Mouse (Mus musculus): ENCODE data around the gene Ppp1r1b. TPM values are rescaled to one million over a fixed set of nuclear protein-coding genes. Genes with fewer than 3 reads are reported as not detected.

Ppp1r1b gene
- polyA plus RNA-seq, 1 experiment from 2014 or later, result 52.2 TPM

DNA sequence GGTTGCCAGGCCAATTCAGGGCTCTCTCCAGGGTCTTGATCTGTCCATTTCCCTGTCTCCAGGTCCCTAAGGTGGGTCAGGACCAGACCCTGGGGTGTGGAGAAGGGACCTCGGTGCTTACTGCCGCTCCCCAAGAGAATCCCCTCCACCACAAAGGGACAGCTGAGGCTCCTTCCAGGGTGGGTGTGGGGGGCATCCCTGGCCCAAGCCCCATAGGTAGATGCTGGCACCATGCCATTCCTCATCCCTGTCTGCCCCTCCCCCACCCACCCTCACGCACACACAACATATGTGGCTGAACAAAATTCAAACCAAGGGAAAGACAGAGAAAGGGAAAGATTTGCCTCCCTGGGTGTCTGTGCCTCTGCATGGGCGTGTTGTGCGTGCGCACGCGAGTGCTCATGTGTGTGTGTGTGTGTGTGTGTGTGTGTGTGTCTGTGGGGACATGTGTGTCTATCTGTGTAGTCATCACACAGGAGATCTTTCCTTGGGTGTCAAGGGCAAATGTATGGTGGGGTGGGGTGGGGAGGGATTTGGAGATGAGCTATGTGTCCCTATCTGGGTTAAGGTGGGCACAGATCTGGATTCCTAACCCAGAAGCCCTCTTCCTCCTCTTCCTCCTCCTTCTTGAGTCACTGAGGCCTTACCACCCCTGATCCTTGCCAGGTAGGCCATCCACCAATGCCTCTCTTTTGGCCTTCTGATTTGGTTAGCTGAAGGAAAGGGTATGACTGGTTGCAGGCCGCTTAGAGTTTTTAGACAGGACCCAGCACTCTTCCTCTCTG is 18.1 kb upstream of the Ppp1r1b start:
- WGBS, result 33% methylated on average over 9 of the region's 9 CpGs
- H3K4me2 ChIP-seq (replicated peaks), result no peak overlapping the region
- H3K36me3 ChIP-seq, result no peaks in the 10 kb centered on the region
- H3K4me3 ChIP-seq (replicated peaks), result no peak overlapping the region
- H3K27ac ChIP-seq, result no peak overlapping the region
- H3K9me3 ChIP-seq, result no peaks in the 10 kb centered on the region
- no peak for ATAC-seq
- H3K9ac ChIP-seq, result no peak overlapping the region
- H3K27me3 ChIP-seq (replicated peaks), result peaks cover 96% of the 10 kb centered on the region
- H3K4me1 ChIP-seq (replicated peaks), result peaks cover 31% of the 10 kb centered on the region

DNA sequence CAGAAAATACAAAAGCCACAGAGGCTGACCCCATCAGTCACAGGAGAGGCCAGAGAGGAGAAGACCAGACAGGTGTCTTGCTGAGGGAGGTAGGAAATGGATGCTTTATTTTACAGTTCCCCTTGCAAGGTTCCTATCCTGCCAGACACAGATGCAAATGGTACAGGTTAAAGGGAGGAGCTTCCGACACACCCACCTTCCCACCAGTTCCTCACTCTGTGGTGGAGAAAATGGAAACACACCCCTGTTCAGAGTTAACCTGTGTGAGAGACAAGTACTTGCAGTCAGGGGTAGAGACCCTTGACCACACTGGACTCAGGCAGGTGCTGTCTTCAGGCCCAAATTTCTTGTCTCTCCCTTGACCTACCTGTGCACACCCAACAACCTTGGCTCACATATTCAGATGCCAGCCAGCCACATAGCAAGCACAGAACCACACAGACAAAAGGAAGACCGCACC is 17.4 kb upstream of the Ppp1r1b start:
- no peak overlapping the region for H3K9ac ChIP-seq
- H3K36me3 ChIP-seq, result no peaks in the 10 kb centered on the region
- no peak overlapping the region for H3K4me2 ChIP-seq (replicated peaks)
- peaks cover 96% of the 10 kb centered on the region for H3K27me3 ChIP-seq (replicated peaks)
- peaks cover 31% of the 10 kb centered on the region for H3K4me1 ChIP-seq (replicated peaks)
- no peak overlapping the region for H3K27ac ChIP-seq
- WGBS, result 45% methylated on average over 2 of the region's 2 CpGs
- no peak overlapping the region for H3K4me3 ChIP-seq (replicated peaks)
- H3K9me3 ChIP-seq, result no peaks in the 10 kb centered on the region
- no peak for ATAC-seq

DNA sequence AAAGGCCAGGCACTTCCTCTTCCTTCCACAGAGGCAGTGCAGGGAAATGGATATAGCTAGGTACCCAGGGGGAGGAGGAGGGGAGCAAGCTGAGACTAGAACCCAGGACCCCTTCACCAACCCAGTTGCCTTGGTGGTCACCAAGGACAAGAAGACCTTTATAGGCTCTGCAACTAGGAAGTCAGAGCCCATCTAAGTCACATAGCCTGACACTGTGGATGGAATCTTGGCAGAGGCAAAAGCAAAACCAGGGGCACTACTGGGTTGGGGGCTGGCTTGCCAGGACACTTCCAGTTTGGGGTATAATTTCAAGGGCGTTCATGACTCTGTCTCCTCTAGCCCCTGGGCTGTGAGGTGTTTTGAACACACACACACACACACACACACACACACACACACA is 16.8 kb upstream of the Ppp1r1b start:
- 71% methylated on average over 1 of the region's 1 CpGs for WGBS
- Histone ChIP-seq H3K9ac (no peak overlapping the region), H3K36me3 (no peaks in the 10 kb centered on the region), H3K4me2 (replicated peaks) (no peak overlapping the region), H3K9me3 (no peaks in the 10 kb centered on the region), H3K4me1 (replicated peaks) (peaks cover 31% of the 10 kb centered on the region), H3K27ac (no peak overlapping the region), H3K27me3 (replicated peaks) (peaks cover 98% of the 10 kb centered on the region), H3K4me3 (replicated peaks) (no peak overlapping the region)
- ATAC-seq, result no peak

DNA sequence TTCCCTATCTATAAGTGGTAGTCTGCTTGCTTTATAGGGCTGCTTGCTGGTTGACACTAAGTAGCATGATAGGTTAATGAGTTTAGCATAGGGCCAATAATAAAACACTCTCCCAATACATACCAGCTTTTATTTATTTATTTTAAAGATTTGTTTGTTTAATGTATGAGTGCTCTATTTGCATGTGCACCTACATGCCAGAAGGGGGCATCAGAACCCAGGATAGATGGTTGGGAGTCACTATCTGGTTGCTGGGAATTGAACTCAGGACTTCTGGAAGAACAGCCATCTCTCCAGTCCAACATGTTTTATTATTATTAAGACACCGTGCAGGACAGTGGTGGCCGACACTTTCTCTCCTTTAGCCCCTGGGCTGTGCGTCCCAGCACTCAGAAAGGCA is 16.0 kb upstream of the Ppp1r1b start:
- WGBS, result 84% methylated on average over 3 of the region's 3 CpGs
- no peak for ATAC-seq
- Histone ChIP-seq H3K9ac (no peak overlapping the region), H3K4me2 (replicated peaks) (no peak overlapping the region), H3K27ac (no peak overlapping the region), H3K4me1 (replicated peaks) (peaks cover 26% of the 10 kb centered on the region), H3K9me3 (no peaks in the 10 kb centered on the region), H3K27me3 (replicated peaks) (peaks cover 98% of the 10 kb centered on the region), H3K4me3 (replicated peaks) (no peak overlapping the region), H3K36me3 (no peaks in the 10 kb centered on the region)

DNA sequence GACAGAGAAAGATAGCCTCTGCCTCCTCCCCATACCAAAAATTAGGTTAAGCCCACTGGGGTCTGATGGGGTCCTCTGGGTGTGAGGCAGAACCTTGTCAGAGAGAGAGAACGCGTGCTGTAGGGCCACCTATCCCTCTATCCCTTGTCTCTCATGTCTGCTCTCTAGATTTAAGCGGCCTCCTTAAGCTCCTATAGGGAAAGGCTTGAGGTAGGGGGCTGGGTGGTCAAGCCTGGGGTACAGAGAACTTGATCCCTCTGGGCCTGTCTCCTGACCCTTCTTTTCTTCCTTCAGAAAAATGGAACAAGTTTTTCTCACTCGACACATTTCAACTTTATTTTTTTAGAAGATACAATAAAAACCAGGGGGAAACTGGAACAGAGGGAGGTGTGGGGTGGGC is 15.4 kb upstream of the Ppp1r1b start:
- Histone ChIP-seq H3K36me3 (no peaks in the 10 kb centered on the region), H3K27ac (no peak overlapping the region), H3K4me2 (replicated peaks) (no peak overlapping the region), H3K9ac (no peak overlapping the region), H3K4me1 (replicated peaks) (peaks cover 19% of the 10 kb centered on the region), H3K27me3 (replicated peaks) (peaks cover 98% of the 10 kb centered on the region), H3K4me3 (replicated peaks) (no peak overlapping the region), H3K9me3 (no peaks in the 10 kb centered on the region)
- WGBS, result 73% methylated on average over 4 of the region's 4 CpGs
- no peak for ATAC-seq

DNA sequence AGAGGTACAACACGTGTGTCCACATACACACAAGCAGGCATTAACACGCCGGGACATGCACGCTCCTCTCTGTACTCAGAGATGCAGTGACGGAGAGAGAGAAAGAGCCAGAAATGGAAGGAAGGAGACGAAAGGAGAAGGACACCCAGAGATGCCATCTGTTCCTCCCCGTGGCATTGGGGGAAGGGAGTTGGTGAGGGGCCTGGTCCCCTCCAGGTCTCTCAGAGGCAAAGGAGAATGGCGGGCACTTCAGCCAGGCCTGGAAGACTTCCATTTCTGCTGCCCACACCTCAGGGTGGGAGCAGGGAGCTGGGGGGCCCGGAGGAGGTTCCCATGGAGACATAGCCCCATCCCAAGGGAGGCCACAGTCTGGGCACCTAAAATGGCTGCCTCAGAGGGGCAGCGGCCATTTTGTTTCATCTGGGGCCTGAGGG is 14.9 kb upstream of the Ppp1r1b start:
- H3K9me3 ChIP-seq, result no peaks in the 10 kb centered on the region
- peaks cover 16% of the 10 kb centered on the region for H3K4me1 ChIP-seq (replicated peaks)
- H3K27me3 ChIP-seq (replicated peaks), result peaks cover 98% of the 10 kb centered on the region
- no peak for ATAC-seq
- 74% methylated on average over 10 of the region's 10 CpGs for WGBS
- H3K4me3 ChIP-seq (replicated peaks), result no peak overlapping the region
- no peak overlapping the region for H3K4me2 ChIP-seq (replicated peaks)
- H3K9ac ChIP-seq, result no peak overlapping the region
- no peak overlapping the region for H3K27ac ChIP-seq
- H3K36me3 ChIP-seq, result no peaks in the 10 kb centered on the region

DNA sequence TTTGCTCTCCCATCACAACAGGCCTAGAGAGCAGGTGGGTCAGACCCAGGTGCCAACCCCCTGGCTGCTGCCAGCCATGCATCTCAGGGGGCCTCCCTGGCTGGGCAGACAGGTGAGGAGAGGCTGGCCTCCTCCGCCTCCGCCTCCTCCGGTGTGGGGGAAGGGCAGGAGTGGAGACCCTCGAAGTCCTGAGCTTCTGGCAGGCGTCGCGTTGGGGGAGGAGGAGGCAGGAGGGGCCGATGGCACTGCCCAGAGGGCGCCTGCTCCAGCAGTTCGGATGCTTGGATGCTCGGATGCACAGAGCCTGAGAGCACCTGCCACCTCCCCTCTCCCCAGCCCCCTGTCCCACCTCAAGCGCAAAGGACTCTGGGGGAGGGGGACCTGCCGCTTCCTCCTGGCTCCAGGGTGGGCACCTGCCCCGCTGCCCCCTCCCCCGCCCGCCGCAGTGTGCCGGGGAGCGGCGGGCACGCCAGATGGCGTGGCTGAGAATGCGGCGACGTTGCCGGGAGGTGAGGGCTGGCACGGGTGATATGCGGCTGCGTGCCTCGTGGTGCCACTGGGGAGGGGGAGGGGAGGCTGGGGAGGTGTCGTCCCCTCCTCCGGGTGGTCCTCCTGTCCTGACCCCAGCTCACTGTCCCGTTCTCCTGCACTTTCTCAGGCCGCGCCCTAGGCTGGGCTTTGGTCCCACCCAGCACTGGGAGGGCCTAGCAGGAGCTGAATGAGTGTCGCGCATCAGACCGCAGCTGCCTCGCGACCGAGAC is 14.0 kb upstream of the Ppp1r1b start:
- 1% methylated on average over 38 of the region's 41 CpGs for WGBS
- Histone ChIP-seq H3K36me3 (no peaks in the 10 kb centered on the region), H3K27me3 (replicated peaks) (peaks cover 98% of the 10 kb centered on the region), H3K4me2 (replicated peaks) (peak overlapping the region; percentile 54), H3K9ac (no peak overlapping the region), H3K4me1 (replicated peaks) (peaks cover 18% of the 10 kb centered on the region), H3K9me3 (no peaks in the 10 kb centered on the region), H3K4me3 (replicated peaks) (peak overlapping the region; percentile 17; the same call in 1 of the 2 replicates), H3K27ac (no peak overlapping the region)
- no peak for ATAC-seq

DNA sequence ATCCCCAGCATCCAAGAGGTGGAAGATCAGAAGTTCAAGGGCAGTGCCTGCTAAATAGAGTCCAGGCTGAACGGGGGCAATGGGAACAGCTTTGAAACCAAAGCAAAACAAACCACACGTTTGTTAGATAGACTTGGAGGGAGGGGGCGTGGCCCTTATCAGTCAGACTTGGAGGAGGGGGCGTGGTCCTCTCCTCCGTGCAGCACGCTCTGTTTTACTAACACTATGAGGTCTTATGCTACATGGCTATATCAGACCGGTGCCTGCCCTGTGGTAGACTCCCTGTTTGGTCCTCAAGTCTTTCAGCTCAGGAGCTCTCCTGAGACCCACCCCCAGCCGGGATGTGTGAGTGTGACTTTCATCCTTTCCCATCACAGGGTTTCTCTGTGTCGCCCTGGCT is 13.0 kb upstream of the Ppp1r1b start:
- Histone ChIP-seq H3K9ac (no peak overlapping the region), H3K9me3 (no peaks in the 10 kb centered on the region), H3K27me3 (replicated peaks) (peaks cover 98% of the 10 kb centered on the region), H3K4me2 (replicated peaks) (no peak overlapping the region), H3K4me1 (replicated peaks) (peaks cover 24% of the 10 kb centered on the region), H3K27ac (no peak overlapping the region), H3K4me3 (replicated peaks) (no peak overlapping the region), H3K36me3 (no peaks in the 10 kb centered on the region)
- no peak for ATAC-seq
- 9% methylated on average over 9 of the region's 9 CpGs for WGBS

DNA sequence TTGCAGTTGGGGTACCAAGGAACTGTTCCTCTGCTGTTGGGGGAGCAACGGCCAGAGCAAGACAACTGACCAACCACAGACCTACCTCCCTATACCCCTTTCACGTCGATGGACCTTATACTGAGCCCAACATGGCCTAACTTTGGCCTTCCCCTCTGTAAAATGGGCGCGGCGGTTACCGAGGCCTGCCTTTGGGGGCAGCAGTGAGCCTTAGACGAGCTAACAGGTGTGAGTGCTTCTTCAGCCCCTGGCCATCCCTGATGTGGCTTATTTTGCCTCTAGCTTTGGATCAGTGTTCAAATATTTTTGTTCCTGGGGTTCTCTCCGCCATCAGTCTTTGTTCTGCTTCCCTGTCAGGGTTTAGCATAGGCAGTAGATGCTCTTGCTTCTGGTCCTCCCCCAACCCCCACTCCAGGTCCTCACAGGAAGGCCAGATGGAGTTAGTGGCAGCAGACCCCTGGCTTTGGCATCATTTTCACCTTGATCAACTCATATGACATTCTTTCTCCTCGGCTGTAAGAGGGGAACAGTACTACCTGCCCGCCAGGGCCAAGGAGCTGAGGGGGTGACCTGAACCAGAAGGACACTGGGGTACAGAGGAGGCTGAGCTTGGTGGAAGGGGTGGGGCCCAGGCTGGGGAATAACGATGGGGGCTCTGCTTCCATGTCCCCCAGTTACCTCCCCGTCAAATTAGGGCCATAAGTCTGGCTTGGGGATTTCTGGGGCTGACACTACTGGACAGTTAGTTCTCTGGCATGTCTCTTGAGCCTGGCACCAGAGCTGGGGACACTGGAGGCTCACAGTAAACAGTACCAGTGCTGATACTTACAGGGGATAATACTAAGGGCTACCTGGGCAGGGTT is 11.7 kb upstream of the Ppp1r1b start:
- Histone ChIP-seq H3K27ac (no peak overlapping the region), H3K36me3 (no peaks in the 10 kb centered on the region), H3K9ac (no peak overlapping the region), H3K4me3 (replicated peaks) (no peak overlapping the region), H3K9me3 (no peaks in the 10 kb centered on the region), H3K27me3 (replicated peaks) (peaks cover 93% of the 10 kb centered on the region), H3K4me1 (replicated peaks) (peaks cover 24% of the 10 kb centered on the region), H3K4me2 (replicated peaks) (no peak overlapping the region)
- ATAC-seq, result no peak
- WGBS, result 15% methylated on average over 13 of the region's 13 CpGs

DNA sequence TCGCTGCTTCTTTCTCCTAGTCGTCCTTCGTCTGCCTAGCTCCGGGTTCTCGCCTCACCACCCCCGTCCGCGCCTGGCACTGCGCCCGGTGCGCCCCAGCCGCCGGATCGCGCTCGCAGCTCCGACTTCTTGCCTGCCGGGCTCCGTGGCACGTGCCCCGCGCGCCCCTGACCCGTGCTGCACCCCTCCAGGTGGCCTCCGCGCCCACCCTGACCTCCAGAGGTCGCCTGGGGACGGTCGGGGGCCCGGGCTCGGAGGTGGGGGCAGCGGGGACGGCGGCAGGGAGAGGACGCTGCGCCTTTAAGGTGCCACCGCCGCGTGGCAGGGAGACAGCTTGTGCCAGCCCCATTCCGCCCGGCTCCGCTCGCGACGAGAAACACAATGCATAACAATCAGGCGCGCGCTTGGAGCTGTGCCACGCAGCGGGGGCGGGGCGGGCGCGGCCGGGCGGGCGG is 9.7 kb upstream of the Ppp1r1b start:
- Histone ChIP-seq H3K4me3 (replicated peaks) (peak overlapping the region; percentile 52), H3K27ac (no peak overlapping the region), H3K4me1 (replicated peaks) (peaks cover 37% of the 10 kb centered on the region), H3K27me3 (replicated peaks) (peaks cover 85% of the 10 kb centered on the region), H3K9me3 (no peaks in the 10 kb centered on the region), H3K9ac (peak overlapping the region; percentile 51), H3K36me3 (no peaks in the 10 kb centered on the region), H3K4me2 (replicated peaks) (peak overlapping the region; percentile 99)
- ATAC-seq, result no peak
- under 1% methylated on average over 57 of the region's 57 CpGs for WGBS

DNA sequence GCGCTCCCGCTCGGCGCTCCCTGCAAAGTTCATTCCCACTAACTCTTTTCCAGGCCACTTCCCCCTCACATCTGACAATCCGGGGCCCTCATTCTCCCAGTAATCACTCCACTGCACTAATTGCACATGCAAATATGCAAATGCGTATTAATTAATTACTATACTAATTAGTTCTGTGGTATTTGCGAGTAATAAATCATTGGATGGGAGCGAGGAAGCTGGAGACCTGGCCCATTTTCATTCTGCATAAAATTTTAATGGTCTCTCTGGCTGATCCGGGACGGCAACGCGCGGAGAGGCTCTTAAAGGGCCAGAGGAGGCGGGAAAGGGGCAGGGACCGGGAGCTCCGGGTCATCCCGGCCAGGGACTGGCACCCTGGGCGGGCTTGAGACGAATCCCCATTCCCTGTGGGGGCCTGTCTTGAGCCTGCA is 9.1 kb upstream of the Ppp1r1b start:
- peak overlapping the region; percentile 52 for H3K4me3 ChIP-seq (replicated peaks)
- H3K27ac ChIP-seq, result no peak overlapping the region

More for the DNA sequence above, 9.1 kb upstream of the Ppp1r1b start:
- no peak for ATAC-seq
- Histone ChIP-seq H3K9me3 (no peaks in the 10 kb centered on the region), H3K4me1 (replicated peaks) (peaks cover 37% of the 10 kb centered on the region), H3K27me3 (replicated peaks) (peaks cover 81% of the 10 kb centered on the region), H3K4me2 (replicated peaks) (peak overlapping the region; percentile 99), H3K9ac (peak overlapping the region; percentile 51), H3K36me3 (no peaks in the 10 kb centered on the region)
- WGBS, result under 1% methylated on average over 19 of the region's 19 CpGs

Data from intestine, embryonic 15.5 days (tissue).